Mouse (Mus musculus) G1E (cell line): ENCODE results near the gene Rnf215. TPM values are rescaled to one million over a fixed set of nuclear protein-coding genes. Genes with fewer than 3 reads are reported as not detected.
"Not testable (repeated sequence)": the region's sequence is repeated elsewhere in the genome, so short reads cannot be mapped to it uniquely, and the experiment has no call there.

Source experiments
- ATAC-seq: 2 replicates; pipeline ENCODE4 v1.8.0; 2016; ENCODE audit warnings: mild to moderate bottlenecking; ENCODE audit not compliant: insufficient number of reproducible peaks, poor library complexity, low FRiP score, severe bottlenecking; ENCODE audit errors: extremely low read depth
- DNase-seq: peaks from one replicate; pipeline ENCODE4 v3.0.0; 2012; ENCODE audit warnings: low spot score
- H3K27me3 ChIP-seq: 2 replicates; pipeline ENCODE4 v1.6.1; 2012; ENCODE audit warnings: mild to moderate bottlenecking, low read length, inconsistent platforms; ENCODE audit not compliant: insufficient read depth
- H3K36me3 ChIP-seq: replicated peaks from 2 replicates; pipeline ENCODE3; 2012; ENCODE audit warnings: mild to moderate bottlenecking, inconsistent platforms
- H3K4me1 ChIP-seq: 2 replicates; pipeline ENCODE4 v1.6.1; 2012; ENCODE audit warnings: low read depth, low read length, inconsistent platforms, mixed read lengths; ENCODE audit not compliant: insufficient read depth
- H3K4me3 ChIP-seq: 2 replicates; pipeline ENCODE4 v1.5.1; 2012; ENCODE audit warnings: low read depth, mild to moderate bottlenecking, inconsistent platforms, low read length, moderate library complexity, mixed read lengths
- H3K9me3 ChIP-seq: replicated peaks from 2 replicates; pipeline ENCODE4 v1.6.1; 2012; ENCODE audit warnings: inconsistent platforms
- CTCF ChIP-seq: IDR thresholded peaks from 2 replicates; pipeline ENCODE4 v1.5.1; 2012; ENCODE audit warnings: low read depth, low read length, inconsistent platforms, mixed read lengths
- GATA1 ChIP-seq: IDR thresholded peaks from 2 replicates; pipeline ENCODE4 v1.6.1; 2012; ENCODE audit warnings: borderline replicate concordance, low read length, inconsistent platforms, mixed read lengths
- GATA2 ChIP-seq: IDR thresholded peaks from 2 replicates; pipeline ENCODE4 v1.6.1; 2012; ENCODE audit warnings: low read depth, low read length, inconsistent platforms, borderline replicate concordance
- POLR2AphosphoS5 ChIP-seq: IDR thresholded peaks from 2 replicates; pipeline ENCODE4 v1.6.1; 2012; ENCODE audit warnings: low read depth, low read length, inconsistent platforms; ENCODE audit not compliant: insufficient replicate concordance
- TAL1 ChIP-seq: conservative IDR thresholded peaks from 2 replicates; pipeline ENCODE4 v1.6.1; 2012; ENCODE audit warnings: low read depth, low read length, inconsistent platforms, mixed read lengths
- polyA plus RNA-seq: library from polyadenylated mRNA; stranded (reverse); fragments of >175 nt; gene quantifications from 2 replicates; pipeline ENCODE4 v1.2.3, GENCODE M21; 2012
- total RNA-seq, 2 experiments: library from RNA; stranded (forward) in 1 of 2; stranded (reverse) in 1 of 2; fragments of 200-1000 nt in 1 of 2; fragments of >200 nt in 1 of 2; fragmentation: Nextera tagmentation in 1 of 2; gene quantifications; 2 replicates each; pipeline ENCODE4 v1.2.3; 2014 to 2017

Rnf215 gene
- total and polyA plus RNA-seq, 3 experiments, result 2.8 to 12.9 (median 5.1) TPM

DNA sequence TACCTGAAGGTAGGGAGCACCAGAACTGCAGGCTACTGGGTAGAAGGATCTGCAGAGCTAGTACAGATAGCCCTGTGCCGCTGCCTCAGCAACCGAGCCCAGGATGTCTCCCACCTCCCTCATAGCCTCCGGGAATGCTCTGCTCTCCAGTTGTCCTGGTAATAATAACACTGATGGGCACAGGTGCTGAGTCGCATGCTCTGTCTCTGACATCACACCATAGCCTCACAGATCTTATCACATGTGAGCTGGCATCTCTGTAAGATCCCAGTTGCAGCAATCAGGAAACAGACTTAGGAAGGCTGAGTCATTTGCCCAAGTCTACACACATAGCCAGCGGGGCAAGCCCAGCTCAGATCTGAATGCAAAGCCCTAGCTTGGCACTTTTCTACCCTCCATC is 33.2 kb upstream of the Rnf215 start:
- Histone ChIP-seq H3K36me3 (peaks cover 12% of the 10 kb centered on the region), H3K27me3 (peaks cover 26% of the 10 kb centered on the region), H3K4me3 (no peak overlapping the region), H3K9me3 (no peaks in the 10 kb centered on the region), H3K4me1 (peaks cover 20% of the 10 kb centered on the region)
- DNase-seq, result no peak
- no peak for ATAC-seq
- TF ChIP-seq GATA2 (no peak), POLR2AphosphoS5 (no peak), TAL1 (no peak), CTCF (no peak), GATA1 (no peak)

DNA sequence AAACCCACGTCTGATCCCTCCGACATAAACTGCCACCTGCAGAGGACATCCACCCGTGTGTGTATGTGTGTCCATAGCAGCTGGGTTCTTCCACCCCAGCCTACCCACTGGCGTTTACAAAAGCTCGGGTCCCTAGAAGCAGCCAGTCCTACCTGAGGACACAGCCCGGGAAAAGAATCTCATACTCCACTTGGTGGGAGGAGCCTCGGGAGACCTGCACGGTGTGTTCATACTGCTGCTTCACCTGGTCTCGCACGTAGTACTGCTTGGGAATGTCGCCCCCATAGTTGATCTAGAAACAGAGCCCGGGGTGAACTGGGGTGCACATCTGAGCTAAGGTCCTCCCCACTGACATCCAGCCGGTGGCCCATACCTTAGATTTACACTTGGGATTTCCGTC is 31.5 kb upstream of the Rnf215 start:
- Histone ChIP-seq H3K36me3 (peaks cover 15% of the 10 kb centered on the region), H3K4me3 (no peak overlapping the region), H3K9me3 (no peaks in the 10 kb centered on the region), H3K4me1 (peaks cover 3% of the 10 kb centered on the region; the same call in 1 of the 2 replicates), H3K27me3 (peaks cover 33% of the 10 kb centered on the region)
- DNase-seq (no peak), ATAC-seq (no peak)
- TF ChIP-seq GATA2 (no peak), TAL1 (no peak), POLR2AphosphoS5 (no peak), GATA1 (no peak), CTCF (no peak)

DNA sequence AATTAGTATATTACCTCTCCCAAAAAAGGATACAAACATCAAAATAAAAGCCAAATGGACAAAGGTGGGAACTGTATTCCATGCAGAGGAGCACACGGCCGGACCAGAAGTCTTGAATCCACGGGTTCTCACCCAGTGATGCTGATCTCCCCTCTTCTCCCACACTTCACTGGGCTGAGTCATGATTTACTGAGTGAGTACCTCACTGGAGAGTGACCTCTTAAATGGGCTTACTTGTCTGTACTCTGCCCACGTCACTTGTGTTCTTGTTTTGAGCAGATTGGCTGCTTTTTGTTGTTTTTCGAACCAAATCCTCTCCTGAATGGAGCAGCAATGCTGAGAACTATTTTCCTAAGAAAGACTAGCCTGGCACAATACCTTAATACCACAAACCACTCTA is 30.0 kb upstream of the Rnf215 start:
- H3K4me1 ChIP-seq, result no peaks in the 10 kb centered on the region
- DNase-seq (no peak), ATAC-seq (no peak)
- no peak for TF ChIP-seq CTCF
- TF ChIP-seq GATA1, result no peak
- no peak for TF ChIP-seq TAL1
- TF ChIP-seq GATA2, result no peak
- TF ChIP-seq POLR2AphosphoS5, result no peak
- no peak overlapping the region for H3K4me3 ChIP-seq
- H3K9me3 ChIP-seq, result no peaks in the 10 kb centered on the region
- peaks cover 39% of the 10 kb centered on the region for H3K27me3 ChIP-seq
- H3K36me3 ChIP-seq, result peaks cover 14% of the 10 kb centered on the region

DNA sequence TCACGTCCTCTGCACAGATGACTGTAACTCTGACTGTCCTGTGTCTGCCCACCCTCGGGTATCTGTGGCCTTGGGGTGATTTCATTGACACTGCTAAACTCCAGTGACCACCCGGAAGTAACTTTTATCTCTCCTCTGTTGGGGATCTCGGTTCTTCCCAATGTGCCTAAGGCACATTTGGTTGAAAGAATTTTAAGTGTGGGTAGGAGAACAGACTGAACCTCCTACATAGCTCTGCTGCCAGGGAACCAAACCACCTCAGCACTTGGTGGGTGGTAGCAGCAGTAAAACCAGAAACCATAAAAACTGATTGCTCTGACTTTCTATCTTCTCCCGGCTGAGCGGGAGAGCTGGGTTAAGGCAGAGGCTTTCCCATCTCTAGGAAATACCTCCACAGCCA is 29.6 kb upstream of the Rnf215 start:
- Histone ChIP-seq H3K27me3 (peaks cover 39% of the 10 kb centered on the region), H3K36me3 (peaks cover 14% of the 10 kb centered on the region), H3K4me1 (no peaks in the 10 kb centered on the region), H3K9me3 (no peaks in the 10 kb centered on the region), H3K4me3 (no peak overlapping the region)
- ATAC-seq (no peak), DNase-seq (no peak)
- TF ChIP-seq GATA2 (no peak), TAL1 (no peak), GATA1 (no peak), CTCF (no peak), POLR2AphosphoS5 (no peak)

DNA sequence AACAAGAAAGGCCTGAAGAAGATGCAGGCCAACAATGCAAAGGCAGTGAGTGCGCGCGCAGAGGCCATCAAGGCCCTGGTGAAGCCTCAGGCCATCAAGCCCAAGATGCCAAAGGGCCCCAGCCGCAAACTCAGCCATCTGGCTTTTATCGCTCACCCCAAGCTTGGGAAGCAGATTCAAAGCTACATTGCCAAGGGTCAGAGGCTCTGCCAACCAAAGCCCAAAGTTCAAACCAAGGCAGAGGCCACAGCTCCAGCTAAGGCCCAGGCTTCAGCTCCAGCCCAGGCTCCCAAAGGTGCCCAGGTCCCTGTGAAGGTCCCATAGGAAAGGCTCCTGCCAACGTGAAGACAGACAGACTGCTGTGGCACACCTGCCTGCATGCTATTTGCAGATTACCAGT is 27.1 kb upstream of the Rnf215 start:
- Histone ChIP-seq H3K36me3 (peaks cover 18% of the 10 kb centered on the region), H3K27me3 (peaks cover 48% of the 10 kb centered on the region)
- not testable (repeated sequence) for H3K9me3 ChIP-seq, H3K4me1 ChIP-seq, ATAC-seq, DNase-seq, H3K4me3 ChIP-seq

DNA sequence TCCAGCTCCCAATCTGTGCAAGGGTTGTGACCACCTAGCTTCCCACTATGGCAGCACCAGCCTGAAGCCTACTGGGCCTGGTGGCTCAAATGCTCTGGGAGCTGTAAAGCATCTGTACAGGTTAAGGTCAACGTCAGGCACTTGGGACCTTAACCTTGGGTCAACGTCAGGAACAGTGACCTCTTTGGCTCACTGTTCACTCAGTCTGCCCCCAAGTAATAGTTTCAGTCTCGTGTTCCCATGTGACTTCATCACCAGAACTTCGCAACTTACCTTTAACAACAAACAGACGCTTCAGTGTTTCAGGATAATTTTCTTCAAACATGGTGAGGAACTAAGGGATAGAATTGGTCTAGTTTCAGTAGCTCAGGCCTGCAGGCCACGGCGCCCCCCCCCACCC is 26.3 kb upstream of the Rnf215 start:
- peaks cover 48% of the 10 kb centered on the region for H3K27me3 ChIP-seq
- no peak for TF ChIP-seq GATA1
- no peak for TF ChIP-seq GATA2
- no peak for TF ChIP-seq POLR2AphosphoS5
- TF ChIP-seq TAL1, result no peak
- TF ChIP-seq CTCF, result no peak
- ATAC-seq (no peak), DNase-seq (no peak)
- peaks cover 12% of the 10 kb centered on the region for H3K36me3 ChIP-seq
- H3K4me3 ChIP-seq, result no peak overlapping the region
- no peaks in the 10 kb centered on the region for H3K9me3 ChIP-seq
- no peaks in the 10 kb centered on the region for H3K4me1 ChIP-seq

DNA sequence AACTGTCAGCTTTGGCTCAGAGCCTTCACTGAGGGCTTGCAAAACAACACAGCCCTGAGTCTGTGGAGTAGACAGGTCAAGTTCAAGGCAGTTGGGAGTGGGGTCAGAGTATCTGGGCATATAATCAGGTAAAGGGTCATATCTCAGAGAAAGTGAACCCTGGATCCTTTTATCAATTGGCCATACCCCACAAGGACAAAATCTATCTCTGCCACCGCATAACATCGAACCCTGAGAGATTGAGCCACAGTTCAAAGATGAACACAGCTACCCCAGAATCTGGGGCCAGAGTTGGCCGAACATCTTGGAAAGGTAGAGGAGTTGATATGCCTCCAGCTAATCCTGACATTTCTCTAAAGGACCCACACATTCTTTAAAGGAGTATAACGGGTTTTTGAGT is 23.0 kb upstream of the Rnf215 start:
- ATAC-seq (no peak), DNase-seq (no peak)
- Histone ChIP-seq H3K4me1 (peaks cover 12% of the 10 kb centered on the region), H3K27me3 (peaks cover 62% of the 10 kb centered on the region), H3K4me3 (no peak overlapping the region), H3K9me3 (no peaks in the 10 kb centered on the region), H3K36me3 (peaks cover 10% of the 10 kb centered on the region)
- TF ChIP-seq GATA2 (no peak), POLR2AphosphoS5 (no peak), CTCF (no peak), TAL1 (no peak), GATA1 (no peak)
